Mouse (Mus musculus): ENCODE measurements around the gene Uhrf2.
"Not testable (repeated sequence)": the region's sequence is repeated elsewhere in the genome, so short reads cannot be mapped to it uniquely, and the experiment has no call there.

Uhrf2 gene

DNA sequence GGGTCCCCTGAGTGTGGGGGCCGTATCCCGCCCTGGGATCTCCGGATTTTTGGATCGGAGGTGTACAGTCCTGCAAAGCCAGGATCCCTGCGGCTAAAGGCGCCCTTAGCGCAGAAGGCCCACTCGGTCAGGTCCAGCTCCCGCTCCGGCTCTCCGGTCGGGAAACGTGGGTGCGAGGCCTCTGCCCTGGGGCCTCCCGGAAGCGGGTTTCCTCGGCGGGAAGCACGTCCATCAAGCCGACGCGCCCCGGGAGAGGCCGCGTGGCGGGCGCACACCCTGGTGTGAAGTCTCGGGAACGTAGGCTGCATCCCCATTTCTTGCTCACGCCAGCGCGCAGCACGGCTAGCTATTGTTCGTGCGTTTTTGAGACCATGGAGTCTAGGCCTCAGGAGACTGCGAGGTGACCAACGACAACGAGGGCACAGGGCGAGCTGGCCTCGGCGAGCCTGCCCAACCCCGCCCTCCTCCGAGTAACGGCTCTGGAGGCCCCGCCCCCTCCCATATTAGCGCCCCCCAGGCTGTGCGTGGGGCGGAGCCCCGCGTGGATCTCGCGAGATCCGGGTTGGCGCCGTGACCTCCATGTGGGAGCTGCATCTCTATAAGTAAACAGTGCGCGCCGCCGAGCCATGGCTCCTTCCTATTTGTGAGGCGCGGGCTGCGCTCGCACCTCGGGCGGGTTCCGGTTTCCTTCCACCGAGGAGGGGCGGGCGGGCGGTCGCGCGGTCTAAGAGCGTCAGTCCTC, at the start of gene Uhrf2:
Gene Uhrf2, plus strand, starts transcription at position 620 of the 742 bp plus-strand sequence.
- DNase-seq = peak; percentile 94

DNA sequence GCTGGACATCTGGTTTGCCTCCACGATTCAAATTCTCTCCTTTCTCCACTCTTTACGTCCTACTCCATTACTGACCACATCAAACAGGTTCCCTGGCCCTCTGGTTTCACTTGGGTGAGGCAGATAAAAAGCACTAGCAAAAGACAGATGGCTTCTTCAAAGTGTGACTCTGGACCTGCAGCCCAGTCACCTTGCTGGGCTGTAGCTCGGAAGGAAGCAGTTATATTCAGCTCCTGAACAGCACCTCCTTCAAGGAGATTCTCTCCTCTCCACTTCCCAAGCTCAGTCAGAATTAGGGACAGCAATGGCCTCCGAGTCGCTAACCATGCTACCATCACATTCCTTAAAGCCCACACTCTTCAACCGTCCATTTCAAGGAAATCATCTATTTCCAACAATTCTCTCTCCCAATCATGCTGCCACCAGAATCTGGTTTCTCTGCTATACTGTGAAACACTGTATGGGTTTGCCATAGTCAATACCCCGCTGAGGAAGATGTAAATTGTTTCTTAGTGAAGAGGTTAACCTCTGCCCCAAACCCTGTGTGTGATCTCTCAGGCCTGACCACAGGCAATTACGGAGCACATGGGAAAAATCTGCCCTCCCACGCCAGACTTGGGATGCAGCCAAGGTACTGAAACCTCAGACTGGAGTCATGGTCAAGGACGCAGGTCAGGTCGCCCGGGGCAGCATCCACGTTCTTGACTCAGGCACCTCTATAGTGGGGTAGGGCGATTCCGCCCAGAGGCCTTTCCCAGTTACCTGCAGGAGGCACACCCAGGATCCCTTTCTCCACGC, 45.9 kb upstream of the Uhrf2 start:
- DNase-seq = no peak

DNA sequence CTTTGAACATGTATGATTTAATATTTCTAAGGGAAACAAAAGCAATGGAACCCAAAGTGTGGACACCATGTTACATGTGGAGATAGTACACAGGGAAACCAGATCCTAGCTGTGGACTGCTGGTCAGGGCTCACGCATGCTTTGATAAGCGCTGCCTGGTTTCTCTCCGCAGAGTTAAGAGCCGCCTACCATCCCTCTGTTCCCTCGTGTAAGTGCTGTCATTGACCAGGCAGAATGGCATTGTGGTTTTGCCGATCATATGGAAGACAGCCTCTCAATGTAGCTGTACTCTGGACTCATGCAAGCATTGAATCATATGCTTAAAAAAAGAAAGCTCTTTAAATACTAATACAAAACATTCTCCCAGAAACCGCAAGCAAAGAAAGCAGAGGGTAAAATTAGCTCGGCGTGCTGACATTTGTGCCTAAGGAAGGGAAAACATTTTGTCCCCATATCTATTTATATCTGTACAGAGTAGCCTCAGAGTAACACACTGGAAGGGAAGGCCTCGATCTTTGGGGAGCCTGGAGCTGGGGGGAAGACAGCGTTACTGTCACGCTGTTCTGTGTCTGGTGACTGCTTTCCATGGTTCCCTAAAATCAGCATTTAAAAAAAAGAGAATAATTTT, 43.7 kb upstream of the Uhrf2 start:
- DNase-seq = no peak

DNA sequence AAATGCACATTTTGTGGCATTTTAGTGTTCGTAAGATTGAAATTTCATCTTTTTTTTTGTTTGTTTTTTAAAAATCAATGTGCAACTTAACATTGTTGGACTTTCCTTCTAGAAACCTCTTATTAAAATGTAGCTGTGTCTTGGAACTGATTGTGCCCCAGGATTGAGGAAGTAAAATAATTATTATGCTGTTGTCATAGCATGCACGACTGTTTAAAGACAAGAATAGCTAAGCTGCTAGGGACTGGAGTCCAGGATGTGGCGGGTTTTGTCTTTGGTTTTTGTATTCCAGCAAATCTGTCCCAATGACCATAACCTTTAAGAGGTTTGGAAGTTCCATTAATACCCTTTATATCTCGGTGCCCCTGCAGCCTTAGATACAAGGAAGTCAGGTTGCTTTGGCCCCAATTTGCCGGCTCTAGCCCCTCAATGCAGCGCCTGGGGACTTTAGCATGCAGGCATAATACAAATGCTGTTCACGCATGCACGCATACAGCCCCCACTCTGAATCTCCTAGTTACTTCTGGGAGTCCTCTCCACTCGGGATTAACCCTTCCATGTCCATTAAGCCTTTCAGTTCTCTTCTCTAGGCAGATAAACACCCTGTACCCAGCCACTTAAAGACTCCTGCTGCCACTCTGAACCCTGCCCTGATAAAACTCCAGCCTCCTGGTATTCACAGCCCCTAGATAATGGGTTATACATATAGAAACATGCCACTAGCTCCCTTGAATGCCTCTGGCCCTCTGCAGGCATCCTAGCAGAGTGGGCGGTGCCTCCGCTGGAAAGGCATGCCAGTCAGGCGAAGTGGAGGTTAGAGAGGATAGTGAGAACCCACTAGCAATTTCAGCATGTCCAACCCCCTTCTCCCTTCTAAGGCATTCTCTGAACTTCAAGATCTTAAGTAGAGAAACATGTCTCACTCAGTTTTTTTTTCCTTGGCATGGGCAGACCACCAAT, 29.6 kb upstream of the Uhrf2 start:
- no peak for DNase-seq

DNA sequence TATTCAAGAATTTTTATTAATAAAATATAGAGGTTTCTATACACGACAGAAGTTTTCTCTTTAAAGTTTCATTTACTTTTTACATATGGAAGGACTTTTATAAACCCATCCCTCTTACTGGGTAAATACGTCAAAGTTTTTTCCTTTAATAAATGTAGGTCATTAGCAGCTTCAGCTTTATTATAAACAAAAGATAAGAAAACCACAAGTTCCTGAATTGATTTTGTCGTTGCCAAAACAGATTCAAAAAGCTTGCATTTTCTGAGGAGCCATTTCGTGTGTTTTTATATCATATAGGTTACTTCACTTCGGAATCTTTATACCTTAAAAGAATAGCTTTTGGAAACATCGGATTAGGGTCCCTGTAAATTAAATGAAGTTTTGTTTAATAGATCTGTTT, 28.8 kb upstream of the Uhrf2 start:
- DNase-seq = no peak

DNA sequence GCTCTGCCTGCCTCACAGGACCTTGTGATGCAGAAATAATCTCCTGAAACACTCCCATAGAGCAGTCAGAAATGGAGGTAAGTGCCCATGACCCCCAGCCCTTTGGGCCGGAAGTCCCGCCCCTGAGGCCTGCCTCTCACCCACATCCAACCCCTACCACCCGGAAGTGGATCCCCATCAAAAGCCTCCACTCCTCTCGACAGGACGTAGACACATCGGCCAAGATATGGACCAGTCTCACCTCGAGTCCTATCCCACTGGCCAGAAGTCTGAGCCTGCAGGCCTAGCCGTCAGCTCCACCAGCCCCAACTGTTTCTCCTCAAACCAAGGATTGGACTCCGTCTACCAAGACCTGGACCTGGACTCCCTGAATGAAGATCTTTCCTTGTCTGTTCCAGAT, 26.7 kb upstream of the Uhrf2 start, which contains the start of gene Trpd52l3:
Gene Trpd52l3, plus strand, starts transcription at position 170 of the 400 bp plus-strand sequence.
- DNase-seq = no peak

DNA sequence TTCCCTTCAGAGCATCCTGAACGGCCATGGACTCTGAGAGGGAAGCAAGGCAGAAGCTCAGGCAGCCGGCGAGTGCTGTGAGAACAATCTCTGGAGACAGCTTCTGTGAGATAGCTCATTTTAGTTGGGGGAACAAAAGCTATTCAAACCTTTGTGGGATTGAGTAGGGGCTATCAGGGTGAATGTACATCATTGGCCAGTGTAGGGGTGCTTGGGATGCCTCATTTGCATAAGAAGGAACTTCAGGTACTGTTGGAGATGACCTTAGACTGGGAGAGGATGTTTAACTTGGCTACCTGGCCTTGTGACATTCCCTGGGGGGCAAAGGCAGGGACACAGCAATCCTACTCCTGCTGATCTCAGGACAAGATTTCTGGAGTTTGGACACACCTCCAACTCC, 23.9 kb upstream of the Uhrf2 start:
- DNase-seq = no peak

DNA sequence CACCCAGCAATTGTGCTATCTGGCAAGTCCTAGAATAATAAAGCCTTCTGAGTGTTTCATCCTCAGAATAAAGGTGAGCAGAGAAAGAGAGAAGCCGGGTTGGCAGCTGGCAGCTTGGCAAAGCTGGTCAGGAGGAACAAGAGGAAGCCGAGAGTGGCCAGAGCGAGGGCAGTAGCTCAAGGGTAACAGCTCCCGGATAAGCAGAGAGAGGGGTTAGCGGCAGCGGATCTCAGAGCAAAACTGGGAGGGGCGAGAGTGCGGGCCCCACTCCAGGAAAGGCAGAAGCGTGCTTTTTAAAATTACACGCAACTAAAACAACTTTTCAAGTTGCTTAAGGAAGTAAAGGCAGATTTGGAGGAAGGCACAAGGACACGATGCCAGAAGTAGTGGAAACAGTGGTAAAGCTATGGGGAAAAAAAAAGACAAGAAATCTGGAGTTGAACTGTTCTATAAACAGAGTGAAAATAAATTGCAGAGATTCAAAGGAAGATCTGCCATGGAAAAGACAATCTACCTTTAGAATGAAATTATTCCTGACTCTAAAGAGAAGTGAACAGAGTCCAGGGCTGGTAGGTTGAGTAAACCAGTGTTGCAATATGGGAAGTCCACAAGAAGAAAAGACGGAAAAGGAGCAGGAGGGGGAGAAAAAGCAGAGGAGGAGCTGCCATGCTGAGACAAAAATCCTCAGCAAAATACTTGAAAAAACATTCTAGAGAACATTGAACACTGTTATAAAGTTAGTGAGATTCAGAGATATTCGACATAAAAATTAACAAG, 19.6 kb upstream of the Uhrf2 start:
- no peak for DNase-seq

DNA sequence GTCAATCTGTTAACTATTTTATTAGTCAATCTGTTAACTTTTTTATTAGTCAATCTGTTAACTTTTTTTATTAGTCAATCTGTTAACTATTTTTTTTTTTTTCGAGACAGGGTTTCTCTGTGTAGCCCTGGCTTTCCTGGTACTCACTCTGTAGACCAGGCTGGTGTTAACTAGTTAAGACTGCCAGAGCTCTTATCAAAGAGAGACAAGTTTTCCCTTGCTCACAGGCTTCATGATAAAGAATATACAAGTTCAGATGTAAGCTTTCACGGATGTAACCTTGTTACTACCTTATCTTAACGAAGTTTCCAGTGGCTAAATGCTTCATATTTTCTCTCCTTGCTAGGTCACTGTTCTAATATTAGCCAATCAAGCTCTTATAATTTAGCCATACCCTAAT, 16.0 kb upstream of the Uhrf2 start:
- no peak for DNase-seq

DNA sequence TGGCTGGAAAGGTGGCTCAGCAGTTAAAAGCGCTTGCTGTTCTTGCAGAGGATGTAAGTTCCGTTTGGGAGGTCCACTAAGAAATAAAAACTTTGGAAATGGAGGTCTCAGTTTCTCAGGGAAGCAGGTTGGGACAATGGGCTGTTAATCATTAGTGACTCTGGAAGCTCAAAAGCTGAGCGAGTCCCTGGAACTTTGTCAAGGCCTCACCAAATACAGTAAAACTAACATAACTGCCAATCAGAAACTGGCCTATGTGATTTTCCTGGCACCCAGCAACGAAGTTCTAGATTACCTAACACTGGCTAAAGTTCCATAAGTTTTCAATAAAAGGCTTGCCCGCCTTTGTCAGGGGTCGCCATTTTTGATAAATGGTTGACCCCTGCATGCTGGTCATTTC, 14.2 kb upstream of the Uhrf2 start:
- DNase-seq = no peak

DNA sequence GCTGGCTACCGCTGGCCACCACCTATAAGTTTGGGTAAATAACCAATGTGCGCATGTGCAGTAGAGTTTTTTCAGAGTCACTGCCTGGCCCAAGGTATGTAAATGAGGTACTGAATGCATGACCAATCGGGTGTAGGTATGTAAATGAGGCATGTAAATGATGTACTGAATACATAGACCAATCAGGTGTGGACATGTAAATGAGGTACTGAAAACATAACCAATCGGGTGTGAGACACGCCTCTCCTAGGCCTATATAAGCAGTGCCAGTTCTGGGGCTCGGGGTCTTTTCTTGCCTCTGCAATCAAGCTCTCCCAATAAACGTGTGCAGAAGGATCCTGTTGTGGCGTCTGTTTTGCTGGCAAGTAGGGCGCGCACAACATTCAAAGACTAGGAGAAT, 6.9 kb upstream of the Uhrf2 start:
- DNase-seq = not testable (repeated sequence)

DNA sequence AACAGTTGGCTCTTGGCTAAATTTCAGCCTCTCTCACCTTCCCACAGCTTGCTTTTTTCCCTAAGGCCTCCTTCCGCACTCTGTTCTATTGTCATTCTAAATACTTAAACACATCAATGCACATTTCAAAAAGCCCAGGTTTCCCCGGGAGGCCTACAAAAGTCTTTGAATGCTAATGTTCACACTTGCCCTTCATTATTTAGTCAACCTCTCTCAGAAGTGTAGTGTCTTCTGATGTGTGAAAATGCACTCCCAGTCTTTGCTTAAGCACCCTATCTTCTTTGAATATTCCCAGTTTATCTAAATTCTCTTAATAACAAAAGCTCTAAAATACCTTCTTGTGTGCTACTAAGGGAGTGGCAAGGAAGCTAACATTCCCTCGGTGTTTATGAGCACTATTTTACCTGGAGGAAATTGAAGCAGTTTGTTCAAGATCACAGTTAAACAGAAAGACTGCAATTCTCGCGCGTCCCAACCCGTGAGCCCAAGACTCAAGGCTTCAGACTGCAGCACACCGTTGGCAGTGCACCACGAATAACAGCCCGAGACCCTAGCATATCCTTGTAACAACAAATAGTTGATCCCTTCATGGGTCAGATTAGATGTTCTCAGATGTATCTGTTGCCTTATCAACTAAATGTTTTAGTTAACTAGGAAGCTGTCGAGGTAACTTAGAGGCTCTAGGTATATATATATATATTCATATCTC, 1.2 kb upstream of the Uhrf2 start:
- DNase-seq = no peak

DNA sequence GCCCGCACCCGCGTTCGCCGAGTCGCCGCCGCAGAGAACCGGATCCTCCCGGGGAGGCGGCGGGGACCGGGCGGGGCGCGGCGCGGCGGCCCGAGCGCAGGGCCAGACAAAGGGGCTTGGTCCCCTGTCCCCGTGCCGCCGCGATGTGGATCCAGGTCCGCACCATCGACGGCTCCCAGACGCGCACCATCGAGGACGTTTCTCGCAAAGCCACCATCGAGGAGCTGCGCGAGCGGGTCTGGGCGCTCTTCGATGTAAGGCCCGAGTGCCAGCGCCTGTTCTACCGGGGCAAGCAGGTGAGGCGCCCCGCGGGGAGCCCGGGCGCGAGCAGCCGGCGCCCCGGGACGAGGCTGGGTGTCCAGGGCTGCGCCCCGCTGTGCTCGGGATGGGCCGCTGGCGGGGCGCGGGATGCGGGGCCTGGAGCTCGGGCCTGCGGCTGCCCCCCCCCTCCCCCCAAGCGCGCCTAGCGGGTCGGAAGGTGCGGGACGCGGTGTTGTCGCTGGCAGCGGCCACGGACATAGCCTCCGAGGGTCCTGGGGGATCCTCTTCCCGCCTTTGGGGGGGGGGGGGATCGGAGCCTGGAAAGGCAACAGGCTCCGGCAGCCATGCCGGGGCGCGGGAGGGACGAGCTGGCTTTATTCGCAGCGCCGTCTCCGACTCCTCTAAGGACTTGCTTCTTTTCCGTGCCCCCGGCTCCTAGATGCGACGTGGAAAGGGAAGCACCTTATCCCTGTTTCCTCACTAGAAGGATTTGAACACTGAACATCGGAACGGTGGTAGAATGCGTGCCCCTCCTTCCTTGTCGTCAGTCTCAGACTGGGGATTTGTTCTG, 539 bp downstream of the Uhrf2 start:
- peak; percentile 71 for DNase-seq

DNA sequence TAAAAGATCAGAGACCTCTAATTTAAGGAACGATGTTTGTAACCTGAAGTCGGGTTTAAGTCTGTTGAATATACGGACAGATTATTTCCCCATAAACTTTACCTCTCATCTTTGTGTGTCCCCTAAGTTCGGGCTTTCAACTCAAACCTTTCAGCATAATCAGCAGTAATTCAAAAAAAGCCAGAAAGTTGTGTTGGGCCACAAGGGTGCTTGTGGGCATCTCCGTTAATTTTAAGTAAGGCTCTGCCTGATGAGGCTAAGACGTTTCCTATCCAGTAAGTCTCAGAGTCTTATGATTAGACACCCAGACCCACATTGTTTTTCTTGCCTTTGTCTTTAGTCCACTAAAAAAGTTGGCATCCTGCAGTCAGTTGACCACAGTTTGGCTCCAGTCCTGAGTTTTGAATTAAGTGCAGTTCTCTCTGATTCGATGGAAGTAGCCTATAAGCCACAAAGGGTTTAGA, 1.2 kb downstream of the Uhrf2 start:
- DNase-seq = no peak

DNA sequence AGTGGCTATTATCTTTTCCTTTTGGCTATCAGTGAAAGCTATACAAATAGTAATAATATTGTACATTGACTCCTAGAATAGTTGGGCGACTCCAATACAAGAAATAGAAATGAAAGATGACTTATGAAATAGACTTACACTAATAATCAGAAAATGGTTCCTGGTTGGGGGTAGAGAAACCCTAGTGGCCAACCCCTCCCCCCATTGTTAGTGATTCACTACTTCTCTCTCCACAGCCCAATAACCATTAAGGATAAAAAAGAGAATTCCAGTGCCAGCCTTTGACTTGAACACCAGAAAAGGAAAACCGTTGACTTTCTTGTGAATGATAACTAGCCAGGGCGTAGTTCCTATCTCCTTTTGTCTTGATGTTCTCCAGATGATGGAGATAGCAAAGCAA, 1.9 kb downstream of the Uhrf2 start:
- DNase-seq = no peak

DNA sequence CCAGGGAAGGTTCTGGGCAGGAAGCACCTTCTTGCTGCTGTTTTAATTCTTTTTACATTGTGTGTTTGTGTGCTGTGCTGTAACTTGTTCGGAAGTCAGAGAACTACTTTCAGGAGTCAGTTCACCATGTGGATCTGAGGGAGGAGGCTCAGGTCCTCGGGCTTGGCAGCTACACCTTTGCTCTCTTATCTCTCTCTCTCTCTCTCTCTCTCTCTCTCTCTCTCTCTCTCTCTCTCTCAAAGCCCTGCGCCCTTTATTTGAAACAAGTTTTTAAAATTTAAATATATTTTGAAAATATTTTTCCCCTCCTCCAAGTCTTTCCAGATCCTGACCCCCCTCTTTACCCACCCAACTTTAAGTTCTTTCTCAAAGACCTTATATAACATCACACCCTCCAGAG, 5.0 kb downstream of the Uhrf2 start:
- DNase-seq = no peak

DNA sequence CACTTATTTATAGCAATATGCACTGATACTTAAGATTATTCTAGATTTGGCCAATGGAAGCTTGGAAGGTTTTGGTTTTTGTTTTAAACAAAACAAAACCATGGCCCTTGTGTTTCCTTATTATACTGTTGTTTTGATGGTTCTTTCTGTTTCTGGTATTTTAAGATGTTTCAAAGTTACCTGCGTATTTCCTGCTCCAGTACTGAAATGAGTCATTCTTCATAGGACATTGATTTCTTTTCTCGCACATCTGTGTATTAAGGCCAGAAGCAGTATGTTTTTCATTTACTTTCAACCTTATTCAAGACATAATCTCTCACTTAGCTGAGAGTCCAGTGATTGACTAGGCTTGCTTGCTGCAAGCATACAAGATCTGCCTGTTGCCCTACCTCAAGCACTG, 13.4 kb downstream of the Uhrf2 start:
- no peak for DNase-seq

DNA sequence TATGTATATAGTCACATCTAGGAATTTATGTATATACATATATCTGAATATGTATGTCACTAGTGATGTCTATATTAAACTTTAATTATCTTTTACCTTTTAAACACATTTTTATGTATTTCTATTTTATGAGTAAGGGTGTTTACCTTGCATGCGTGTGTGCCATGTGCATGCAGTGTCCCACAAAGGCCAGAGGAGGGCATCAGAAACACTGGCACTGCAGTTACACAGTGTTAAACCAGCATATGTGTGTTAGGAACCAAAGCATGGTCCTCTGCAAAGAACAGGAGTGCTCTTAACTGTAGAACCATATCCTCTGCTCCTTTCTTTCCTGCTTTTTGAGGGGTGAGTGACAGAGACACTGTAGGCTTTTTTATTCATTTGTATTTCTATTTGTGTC, 14.3 kb downstream of the Uhrf2 start:
- DNase-seq = no peak

DNA sequence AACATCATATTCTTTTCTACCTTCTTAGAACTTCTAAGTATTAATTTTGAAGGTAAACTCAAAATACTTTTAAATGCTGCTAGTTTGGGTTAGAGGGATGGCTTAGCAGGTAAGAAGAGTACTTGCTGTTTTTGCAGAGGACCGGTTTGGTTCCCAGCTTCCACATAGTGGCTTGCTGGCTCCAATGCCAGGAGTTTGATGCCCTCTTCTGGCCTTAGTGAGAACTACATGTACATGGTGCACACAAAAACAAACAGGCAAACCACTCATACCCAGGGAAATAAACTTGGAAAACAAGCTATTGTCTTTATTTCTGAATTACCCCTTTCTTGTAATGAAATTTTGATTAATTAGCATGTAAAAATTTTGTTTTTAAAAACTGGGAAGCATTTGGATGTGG, 15.5 kb downstream of the Uhrf2 start:
- DNase-seq = no peak

DNA sequence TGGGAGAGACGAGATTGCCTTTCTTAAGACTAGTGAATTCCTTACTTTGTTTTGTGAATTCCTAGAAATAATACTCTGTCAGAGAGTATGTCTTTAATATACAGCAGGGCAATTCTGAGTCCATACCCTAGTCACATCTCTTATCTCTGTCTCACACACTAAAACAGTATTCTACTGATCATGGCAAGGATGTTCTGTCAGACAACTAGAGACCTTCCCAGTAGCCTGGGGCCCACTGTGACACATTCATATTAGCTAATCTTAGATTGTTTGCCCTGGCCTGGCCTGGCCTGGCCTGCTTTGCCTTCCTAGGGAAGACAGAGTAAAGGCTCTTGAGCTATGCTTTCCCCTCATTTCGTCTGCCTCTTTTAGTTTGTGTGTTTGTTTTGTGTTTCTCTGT, 20.3 kb downstream of the Uhrf2 start:
- no peak for DNase-seq

Measured in cerebellum, adult 11-12 months (tissue).